Mouse (Mus musculus) heart, embryonic 13.5 days (tissue): ENCODE results near the gene Exoc4. TPM values are rescaled to one million over a fixed set of nuclear protein-coding genes. Genes with fewer than 3 reads are reported as not detected.

Source experiments
- ATAC-seq: fragments of 200-750 bp; cut with Nextera tagmentation; 2 replicates; pipeline ENCODE4 v1.8.0; 2017; ENCODE audit warnings: moderate TSS enrichment; ENCODE audit not compliant: insufficient number of reproducible peaks, low FRiP score, low TSS enrichment; ENCODE audit errors: extremely low read depth
- H3K27ac ChIP-seq: fragments of 300-500 bp; sonication (generic); replicated peaks from 2 replicates; pipeline ENCODE4 v1.5.1; 2015; ENCODE audit warnings: moderate library complexity, mild to moderate bottlenecking, inconsistent platforms
- H3K27me3 ChIP-seq: fragments of 300-500 bp; sonication (generic); replicated peaks from 2 replicates; pipeline ENCODE4 v1.6.1; 2015; ENCODE audit warnings: mild to moderate bottlenecking, inconsistent platforms
- H3K36me3 ChIP-seq: fragments of 300-500 bp; sonication (generic); 2 replicates; pipeline ENCODE4 v1.6.1; 2015; ENCODE audit warnings: mild to moderate bottlenecking, inconsistent platforms
- H3K4me1 ChIP-seq: fragments of 300-500 bp; sonication (generic); 2 replicates; pipeline ENCODE4 v1.6.1; 2015; ENCODE audit warnings: inconsistent platforms
- H3K4me2 ChIP-seq: fragments of 300-500 bp; sonication (generic); 2 replicates; pipeline ENCODE4 v1.6.1; 2015; ENCODE audit warnings: inconsistent platforms, mild to moderate bottlenecking, moderate library complexity
- H3K4me3 ChIP-seq: fragments of 300-500 bp; sonication (generic); 2 replicates; pipeline ENCODE4 v1.5.1; 2015; ENCODE audit warnings: moderate library complexity, mild to moderate bottlenecking, inconsistent platforms
- H3K9ac ChIP-seq: fragments of 300-500 bp; sonication (generic); 2 replicates; pipeline ENCODE4 v1.6.1; 2015; ENCODE audit warnings: inconsistent platforms, mild to moderate bottlenecking, moderate library complexity
- H3K9me3 ChIP-seq: fragments of 300-500 bp; sonication (generic); 2 replicates; pipeline ENCODE4 v1.6.1; 2016; ENCODE audit warnings: inconsistent platforms
- WGBS: fragments of 180-500 bp; shearing (Covaris S2); methylation state at CpG from one replicate; pipeline ENCODE4 v1.1.7; 2015; ENCODE audit warnings: mixed read lengths; 5-methylcytosine and 5-hydroxymethylcytosine counted together
- polyA plus RNA-seq: library from polyadenylated mRNA; unstranded; fragments of >200 nt; fragmentation: Nextera tagmentation; extraction: Ambion mirVana; gene quantifications from 2 replicates; pipeline ENCODE4 v1.2.1, GENCODE M21; 2015

Exoc4 gene
- polyA plus RNA-seq, 1 experiment from 2014 or later, result 31.3 TPM

- Histone ChIP-seq H3K9ac (no peak overlapping the region), H3K4me3 (no peak overlapping the region), H3K9me3 (no peaks in the 10 kb centered on the region), H3K4me2 (no peak overlapping the region), H3K4me1 (peaks cover 28% of the 10 kb centered on the region), H3K27ac (no peak overlapping the region), H3K36me3 (no peaks in the 10 kb centered on the region), H3K27me3 (no peaks in the 10 kb centered on the region)
- ATAC-seq, result no peak
- WGBS, result 78% methylated on average over 2 of the region's 2 CpGs
These were observed 574.3 kb downstream of the Exoc4 start for GRCm38 (mm10) chr6:33823171-33823570.

GRCm38 (mm10) chr6:33823777-33824302 lies 575.0 kb downstream of the Exoc4 start:
- Histone ChIP-seq H3K27me3 (no peaks in the 10 kb centered on the region), H3K4me3 (no peak overlapping the region), H3K4me1 (peaks cover 28% of the 10 kb centered on the region), H3K36me3 (no peaks in the 10 kb centered on the region), H3K4me2 (no peak overlapping the region), H3K9ac (no peak overlapping the region), H3K9me3 (no peaks in the 10 kb centered on the region), H3K27ac (0 out of 2 replicates have a peak overlapping the region, but pooled peaks have one; percentile 21)
- 49% methylated on average over 6 of the region's 6 CpGs for WGBS
- no peak for ATAC-seq

- Histone ChIP-seq H3K4me3 (no peak overlapping the region), H3K4me1 (peaks cover 8% of the 10 kb centered on the region), H3K27me3 (no peaks in the 10 kb centered on the region), H3K4me2 (no peak overlapping the region), H3K9me3 (no peaks in the 10 kb centered on the region), H3K36me3 (no peaks in the 10 kb centered on the region), H3K9ac (no peak overlapping the region), H3K27ac (no peak overlapping the region)
- WGBS, result 87% methylated on average over 6 of the region's 6 CpGs
- no peak for ATAC-seq
These were observed 579.6 kb downstream of the Exoc4 start for GRCm38 (mm10) chr6:33828499-33828898.

GRCm38 (mm10) chr6:33829261-33829660 lies 580.4 kb downstream of the Exoc4 start:
- WGBS, result 89% methylated on average over 4 of the region's 4 CpGs
- Histone ChIP-seq H3K36me3 (no peaks in the 10 kb centered on the region), H3K9me3 (no peaks in the 10 kb centered on the region), H3K4me2 (no peak overlapping the region), H3K27me3 (no peaks in the 10 kb centered on the region), H3K4me1 (0 out of 2 replicates have a peak, but pooled peaks cover under 1% of the 10 kb centered on the region), H3K27ac (no peak overlapping the region), H3K9ac (no peak overlapping the region), H3K4me3 (no peak overlapping the region)
- no peak for ATAC-seq

GRCm38 (mm10) chr6:33831276-33831675 lies 582.4 kb downstream of the Exoc4 start:
- 81% methylated on average over 3 of the region's 3 CpGs for WGBS
- no peak for ATAC-seq

GRCm38 (mm10) chr6:33832978-33833377 lies 584.1 kb downstream of the Exoc4 start:
- 83% methylated on average over 4 of the region's 4 CpGs for WGBS
- Histone ChIP-seq H3K4me2 (no peak overlapping the region), H3K9ac (no peak overlapping the region), H3K4me1 (0 out of 2 replicates have a peak, but pooled peaks cover 3% of the 10 kb centered on the region), H3K27ac (no peak overlapping the region), H3K9me3 (no peaks in the 10 kb centered on the region), H3K4me3 (no peak overlapping the region), H3K27me3 (no peaks in the 10 kb centered on the region), H3K36me3 (no peaks in the 10 kb centered on the region)
- no peak for ATAC-seq

More at GRCm38 (mm10) chr6:33831276-33831675, 582.4 kb downstream of the Exoc4 start:
- no peak overlapping the region for H3K9ac ChIP-seq
- no peaks in the 10 kb centered on the region for H3K27me3 ChIP-seq
- no peaks in the 10 kb centered on the region for H3K36me3 ChIP-seq
- H3K9me3 ChIP-seq, result no peaks in the 10 kb centered on the region
- 0 out of 2 replicates have a peak, but pooled peaks cover 3% of the 10 kb centered on the region for H3K4me1 ChIP-seq
- no peak overlapping the region for H3K27ac ChIP-seq
- no peak overlapping the region for H3K4me3 ChIP-seq
- no peak overlapping the region for H3K4me2 ChIP-seq

- H3K4me3 ChIP-seq, result no peak overlapping the region
- H3K36me3 ChIP-seq, result peaks cover 5% of the 10 kb centered on the region
- no peaks in the 10 kb centered on the region for H3K9me3 ChIP-seq
- WGBS, result 80% methylated on average over 3 of the region's 3 CpGs
- H3K4me1 ChIP-seq, result 0 out of 2 replicates have a peak, but pooled peaks cover 3% of the 10 kb centered on the region
- H3K4me2 ChIP-seq, result no peak overlapping the region
- H3K27ac ChIP-seq, result no peak overlapping the region
- H3K9ac ChIP-seq, result no peak overlapping the region
- ATAC-seq, result no peak
- no peaks in the 10 kb centered on the region for H3K27me3 ChIP-seq
These were observed 587.3 kb downstream of the Exoc4 start for GRCm38 (mm10) chr6:33836048-33836780.

- H3K9me3 ChIP-seq, result no peaks in the 10 kb centered on the region
- no peak overlapping the region for H3K4me2 ChIP-seq
- H3K4me3 ChIP-seq, result no peak overlapping the region
- no peak overlapping the region for H3K27ac ChIP-seq
- 56% methylated on average over 1 of the region's 1 CpGs for WGBS
- H3K27me3 ChIP-seq, result no peaks in the 10 kb centered on the region
- peaks cover 5% of the 10 kb centered on the region for H3K36me3 ChIP-seq
- H3K9ac ChIP-seq, result no peak overlapping the region
- H3K4me1 ChIP-seq, result peaks cover 15% of the 10 kb centered on the region
- no peak for ATAC-seq
These were observed 594.0 kb downstream of the Exoc4 start for GRCm38 (mm10) chr6:33842901-33843300.

GRCm38 (mm10) chr6:33859049-33859448 lies 610.2 kb downstream of the Exoc4 start:
- no peak for ATAC-seq
- Histone ChIP-seq H3K4me1 (peaks cover 43% of the 10 kb centered on the region), H3K9ac (no peak overlapping the region), H3K4me3 (no peak overlapping the region), H3K27ac (no peak overlapping the region), H3K36me3 (no peaks in the 10 kb centered on the region), H3K9me3 (no peaks in the 10 kb centered on the region), H3K27me3 (no peaks in the 10 kb centered on the region), H3K4me2 (no peak overlapping the region)
- 70% methylated on average over 3 of the region's 3 CpGs for WGBS

- ATAC-seq, result no peak
- WGBS, result 56% methylated on average over 3 of the region's 3 CpGs
These were observed 616.9 kb downstream of the Exoc4 start for GRCm38 (mm10) chr6:33865752-33866151.

GRCm38 (mm10) chr6:33866901-33867580 lies 618.2 kb downstream of the Exoc4 start:
- 75% methylated on average over 3 of the region's 3 CpGs for WGBS

More at GRCm38 (mm10) chr6:33865752-33866151, 616.9 kb downstream of the Exoc4 start:
- Histone ChIP-seq H3K9me3 (no peaks in the 10 kb centered on the region), H3K9ac (no peak overlapping the region), H3K4me1 (peaks cover 51% of the 10 kb centered on the region), H3K27me3 (no peaks in the 10 kb centered on the region), H3K27ac (no peak overlapping the region), H3K36me3 (no peaks in the 10 kb centered on the region), H3K4me3 (no peak overlapping the region), H3K4me2 (no peak overlapping the region)

More at GRCm38 (mm10) chr6:33866901-33867580, 618.2 kb downstream of the Exoc4 start:
- no peaks in the 10 kb centered on the region for H3K36me3 ChIP-seq
- no peak overlapping the region for H3K27ac ChIP-seq
- H3K4me1 ChIP-seq, result peaks cover 52% of the 10 kb centered on the region
- H3K27me3 ChIP-seq, result no peaks in the 10 kb centered on the region
- H3K4me3 ChIP-seq, result no peak overlapping the region
- ATAC-seq, result no peak
- H3K9ac ChIP-seq, result no peak overlapping the region
- no peak overlapping the region for H3K4me2 ChIP-seq
- H3K9me3 ChIP-seq, result no peaks in the 10 kb centered on the region
